Mouse (Mus musculus): ENCODE results near the gene Pias4. TPM values are rescaled to one million over a fixed set of nuclear protein-coding genes. Genes with fewer than 3 reads are reported as not detected.
A peak's percentile ranks its signal among the peaks of the same experiment; 100 is the strongest.

Pias4 gene
- total and polyA plus RNA-seq, 3 experiments: 21.0 to 40.4 TPM; not detected in 1

- TF ChIP-seq MAZ (IDR thresholded peaks at IDR 0.05; ENCODE audit: low read depth, low read length) (no peak), ZNF384 (IDR thresholded peaks at IDR 0.05; ENCODE audit: low read depth, low read length) (no peak), TAL1 (IDR thresholded peaks at IDR 0.05; ENCODE audit: low read length) (no peak), USF1 (IDR thresholded peaks at IDR 0.05; ENCODE audit: low read depth, low read length) (no peak), UBTF (IDR thresholded peaks at IDR 0.05; ENCODE audit: borderline replicate concordance, insufficient read depth, low read depth, low read length) (no peak), USF2 (IDR thresholded peaks at IDR 0.05; ENCODE audit: borderline replicate concordance in 1 of 2, insufficient read depth in 1 of 2, low read depth in 1 of 2, low read length in 2 of 2) (no peak)
Measured at GRCm38 (mm10) chr10:81184765-81185164, 17.0 kb upstream of the Pias4 start.

GRCm38 (mm10) chr10:81183805-81184204 is 16.1 kb upstream of the Pias4 start, which contains the start of gene 4930442H23Rik:
TSS of gene 4930442H23Rik (minus strand) at chr10:81183849.
- peak within 1 kb of the TSS; percentile 86 for H3K9ac ChIP-seq (ENCODE audit: control insufficient read depth, low read depth, low read length, poor library complexity, severe bottlenecking)
- H3K9me3 ChIP-seq (replicated peaks; ENCODE audit: insufficient read depth, low read length): no peaks in the 10 kb centered on the region
- H3K4me3 ChIP-seq (ENCODE audit: control insufficient read depth in 1 of 2, insufficient read depth in 1 of 2, low read depth in 2 of 2, low read length in 2 of 2): peak within 1 kb of the TSS; percentile 58 to 82
- H3K4me1 ChIP-seq (ENCODE audit: control insufficient read depth in 1 of 2, insufficient read depth in 2 of 2, low read length in 2 of 2): peaks cover 0 to 12% of the 10 kb centered on the region in 2 experiments; a peak in 2 of 4 replicates
- peak; percentile 23 for DNase-seq (ENCODE audit: low read depth, low spot score)
- H3K27me3 ChIP-seq (ENCODE audit: control insufficient read depth in 1 of 2, insufficient read depth in 2 of 2, low read length in 2 of 2): no peaks in the 10 kb centered on the region
- H3K79me2 ChIP-seq (ENCODE audit: control insufficient read depth, insufficient read depth, low read length, poor library complexity): peaks cover 21% of the 10 kb centered on the region
- H3K36me3 ChIP-seq (ENCODE audit: control insufficient read depth in 1 of 2, insufficient read depth in 2 of 2, low read length in 2 of 2): peaks cover 1 to 5% of the 10 kb centered on the region in 2 experiments; a peak in 3 of 4 replicates
- no peak for TF ChIP-seq MAX (IDR thresholded peaks at IDR 0.05; ENCODE audit: low read length)
- TF ChIP-seq ZKSCAN1 (IDR thresholded peaks at IDR 0.05; ENCODE audit: low read depth, low read length): no peak
- TF ChIP-seq RCOR1 (IDR thresholded peaks at IDR 0.05; ENCODE audit: low read depth, low read length): no peak
- TF ChIP-seq TCF12 (IDR thresholded peaks at IDR 0.05; ENCODE audit: low read depth, low read length): no peak
- no peak for TF ChIP-seq ETS1 (IDR thresholded peaks at IDR 0.05; ENCODE audit: low read depth, low read length)
- no peak for TF ChIP-seq MYB (IDR thresholded peaks at IDR 0.05; ENCODE audit: low read depth, low read length)
- TF ChIP-seq ELF1 (IDR thresholded peaks at IDR 0.05; ENCODE audit: low read depth, low read length): no peak
- no peak for TF ChIP-seq CHD1 (IDR thresholded peaks at IDR 0.05; ENCODE audit: low read depth, low read length)
- TF ChIP-seq MYC (IDR thresholded peaks at IDR 0.05; ENCODE audit: low read depth, low read length): no peak
- TF ChIP-seq GATA1 (IDR thresholded peaks at IDR 0.05; ENCODE audit: low read depth, low read length): no peak
- TF ChIP-seq KAT2A (conservative IDR thresholded peaks at IDR 0.05; ENCODE audit: low read depth, low read length): no peak
- no peak for TF ChIP-seq EP300 (IDR thresholded peaks at IDR 0.05; ENCODE audit: low read depth in 1 of 2, low read length in 2 of 2)
- TF ChIP-seq BHLHE40 (IDR thresholded peaks at IDR 0.05; ENCODE audit: borderline replicate concordance, low read depth, low read length): no peak
- no peak for TF ChIP-seq POLR2AphosphoS5 (IDR thresholded peaks at IDR 0.05; ENCODE audit: borderline replicate concordance, low read depth, low read length)
- no peak for TF ChIP-seq USF1 (IDR thresholded peaks at IDR 0.05; ENCODE audit: low read depth, low read length)
- TF ChIP-seq ZC3H11A (IDR thresholded peaks at IDR 0.05; ENCODE audit: low read depth, low read length): no peak
- no peak for TF ChIP-seq SMC3 (IDR thresholded peaks at IDR 0.05; ENCODE audit: low read depth, low read length)
- no peak for TF ChIP-seq MEF2A (IDR thresholded peaks at IDR 0.05; ENCODE audit: extremely low read depth, insufficient replicate concordance, low read depth, low read length, poor library complexity, severe bottlenecking)
- H3K27ac ChIP-seq (ENCODE audit: control insufficient read depth, low read depth, low read length): peak within 1 kb of the TSS; percentile 89

More at GRCm38 (mm10) chr10:81184765-81185164, 17.0 kb upstream of the Pias4 start:
- peaks cover 0 to 1% of the 10 kb centered on the region in 2 experiments; a peak in 1 of 4 replicates for H3K36me3 ChIP-seq (ENCODE audit: control insufficient read depth in 1 of 2, insufficient read depth in 2 of 2, low read length in 2 of 2)
- H3K27me3 ChIP-seq (ENCODE audit: control insufficient read depth in 1 of 2, insufficient read depth in 2 of 2, low read length in 2 of 2): no peaks in the 10 kb centered on the region
- H3K9ac ChIP-seq (ENCODE audit: control insufficient read depth, low read depth, low read length, poor library complexity, severe bottlenecking): no peak overlapping the region
- no peaks in the 10 kb centered on the region for H3K9me3 ChIP-seq (replicated peaks; ENCODE audit: insufficient read depth, low read length)
- H3K27ac ChIP-seq (ENCODE audit: control insufficient read depth, low read depth, low read length): no peak overlapping the region
- no peak overlapping the region for H3K4me3 ChIP-seq (ENCODE audit: control insufficient read depth in 1 of 2, insufficient read depth in 1 of 2, low read depth in 2 of 2, low read length in 2 of 2)
- H3K79me2 ChIP-seq (ENCODE audit: control insufficient read depth, insufficient read depth, low read length, poor library complexity): peaks cover 11% of the 10 kb centered on the region
- peaks cover 0 to 5% of the 10 kb centered on the region in 2 experiments; a peak in 1 of 4 replicates for H3K4me1 ChIP-seq (ENCODE audit: control insufficient read depth in 1 of 2, insufficient read depth in 2 of 2, low read length in 2 of 2)
- DNase-seq (ENCODE audit: low read depth, low spot score): no peak

Data from MEL (cell line).